ENCODE assay signal across 26 mouse cellular contexts in the genomic region with DNA sequence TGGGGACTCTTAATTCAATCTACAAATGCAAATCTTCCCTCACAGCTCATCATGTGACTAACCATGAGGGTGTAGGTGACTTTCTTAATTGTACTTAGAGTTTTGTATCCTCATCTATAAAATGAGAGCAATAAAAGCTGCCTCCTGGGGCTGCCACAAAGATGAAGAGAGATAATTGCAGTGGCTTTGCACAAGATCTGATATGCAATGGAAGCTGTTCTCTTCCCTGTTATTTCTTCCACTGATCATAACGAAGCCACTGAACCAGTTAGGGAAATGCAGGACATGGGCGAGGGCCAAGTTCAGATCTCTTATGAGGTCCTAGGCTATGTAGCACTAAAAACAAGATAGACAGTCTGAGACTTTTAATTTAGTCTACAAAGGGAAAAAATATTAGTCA.
DNase-seq lines count a peak whose midpoint lies in the region; ATAC-seq and TF ChIP-seq lines count a peak whose summit lies in the region.
"Had no signal": no experiment of that assay in that cellular context is flagged by ENCODE, and none has a peak within 500 bp of the region (broad histone marks: within the 10 kb centered on the region; RNA-seq: fewer than 3 reads in every experiment).

No protein-coding gene starts in this region.

- no peaks in the 10 kb centered on the region; the same call in 1 of the 2 replicates for H3K4me1 ChIP-seq in intestine, embryonic 16.5 days (ENCODE audit: control insufficient read depth, insufficient read depth, low read length)
- no peaks in the 10 kb centered on the region for H3K4me1 ChIP-seq in intestine, postnatal 0 days (replicated peaks; ENCODE audit: control insufficient read depth, insufficient read depth, low read length)
- peaks cover 10% of the 10 kb centered on the region for H3K4me1 ChIP-seq in neural tube, embryonic 15.5 days
- H3K4me1 ChIP-seq: heart, embryonic 12.5 days had no signal

- no peaks in the 10 kb centered on the region for H3K27me3 ChIP-seq in intestine, embryonic 16.5 days (replicated peaks; ENCODE audit: control insufficient read depth, insufficient read depth, low read length)
- H3K27me3 ChIP-seq in intestine, postnatal 0 days (replicated peaks; ENCODE audit: control insufficient read depth, insufficient read depth, low read length): no peaks in the 10 kb centered on the region
- H3K27me3 ChIP-seq in neural tube, embryonic 15.5 days (replicated peaks): no peaks in the 10 kb centered on the region
- H3K27me3 ChIP-seq: CH12.LX; heart, embryonic 12.5 days; heart, embryonic 15.5 days; Patski had no signal

- 69% methylated on average over 2 of the region's 2 CpGs for whole genome bisulfite sequencing in intestine, embryonic 16.5 days
- WGBS in intestine, postnatal 0 days: 51% methylated on average over 2 of the region's 2 CpGs
- 42% methylated on average over 2 of the region's 2 CpGs for WGBS in neural tube, embryonic 15.5 days

- peak; percentile 14 for DNase-seq in urinary bladder, postnatal 14 days (ENCODE audit: low spot score)
- no peak for DNase-seq in urinary bladder, postnatal 36 days (ENCODE audit: low spot score in 2 of 2)
- DNase-seq in layer of hippocampus, adult 2 months (ENCODE audit: low spot score in 2 of 2): no peak
- DNase-seq: adrenal gland, postnatal 10 days; adrenal gland, postnatal 36 days; B cell, adult 2 months; cerebellum, adult 18-20 months; cerebellum, adult 9-10 months; cerebellum, postnatal 14 days; forebrain, postnatal 0 days; gastrocnemius, adult 2 months; gastrocnemius, postnatal 14 days; heart, adult 18-20 months; heart, postnatal 10 days; heart, postnatal 36 days had no signal

- 0 out of 2 replicates have a peak, but pooled peaks have one; percentile 18 for ATAC-seq in intestine, embryonic 16.5 days
- ATAC-seq in intestine, postnatal 0 days: no peak
- ATAC-seq in neural tube, embryonic 15.5 days (ENCODE audit: low FRiP score): peak; percentile 63; the same call in 1 of the 2 replicates
- ATAC-seq: forebrain, embryonic 14.5 days; forebrain, postnatal 0 days; Patski had no signal

- no peak overlapping the region for H3K4me2 ChIP-seq in intestine, embryonic 16.5 days (ENCODE audit: low read depth, low read length)
- H3K4me2 ChIP-seq in intestine, postnatal 0 days (replicated peaks; ENCODE audit: low read depth): no peak overlapping the region
- no peak overlapping the region for H3K4me2 ChIP-seq in neural tube, embryonic 15.5 days
- H3K4me2 ChIP-seq: heart, embryonic 12.5 days; heart, embryonic 15.5 days; hindbrain, embryonic 14.5 days had no signal

- TF ChIP-seq CTCF in intestine, postnatal 0 days (IDR thresholded peaks at IDR 0.05; ENCODE audit: low read depth): no peak
- TF ChIP-seq CTCF in layer of hippocampus, adult 2 months (conservative IDR thresholded peaks at IDR 0.05): no peak

- H3K36me3 ChIP-seq in intestine, embryonic 16.5 days (ENCODE audit: control insufficient read depth, insufficient read depth, low read length): no peaks in the 10 kb centered on the region
- H3K36me3 ChIP-seq in intestine, postnatal 0 days (ENCODE audit: control insufficient read depth, insufficient read depth): peaks cover 6% of the 10 kb centered on the region; the same call in 1 of the 2 replicates
- H3K36me3 ChIP-seq in neural tube, embryonic 15.5 days: 0 out of 2 replicates have a peak, but pooled peaks cover 7% of the 10 kb centered on the region
- H3K36me3 ChIP-seq: G1E; heart, embryonic 15.5 days; hindbrain, embryonic 10.5 days had no signal

- H3K4me3 ChIP-seq in intestine, embryonic 16.5 days (ENCODE audit: low read length): no peak overlapping the region
- H3K4me3 ChIP-seq in intestine, postnatal 0 days (ENCODE audit: low read depth, low read length): no peak overlapping the region
- no peak overlapping the region for H3K4me3 ChIP-seq in neural tube, embryonic 15.5 days (replicated peaks)
- no peak overlapping the region for H3K4me3 ChIP-seq in layer of hippocampus, adult 2 months
- H3K4me3 ChIP-seq: gastrocnemius, adult 2 months; heart, embryonic 12.5 days; heart, embryonic 15.5 days; hindbrain, embryonic 10.5 days had no signal

- H3K9ac ChIP-seq in intestine, embryonic 16.5 days (ENCODE audit: low read depth, low read length): no peak overlapping the region
- no peak overlapping the region for H3K9ac ChIP-seq in intestine, postnatal 0 days (ENCODE audit: low read depth, low read length)
- no peak overlapping the region for H3K9ac ChIP-seq in neural tube, embryonic 15.5 days (replicated peaks)
- H3K9ac ChIP-seq: forebrain, postnatal 0 days; heart, embryonic 12.5 days; heart, embryonic 15.5 days; hindbrain, embryonic 14.5 days had no signal

- no peaks in the 10 kb centered on the region for H3K9me3 ChIP-seq in intestine, embryonic 16.5 days (ENCODE audit: control insufficient read depth, low read length)
- H3K9me3 ChIP-seq in intestine, postnatal 0 days (ENCODE audit: control insufficient read depth): no peaks in the 10 kb centered on the region
- H3K9me3 ChIP-seq in neural tube, embryonic 15.5 days (replicated peaks): no peaks in the 10 kb centered on the region
- H3K9me3 ChIP-seq: G1E; heart, embryonic 12.5 days; heart, embryonic 15.5 days; hindbrain, embryonic 10.5 days had no signal

- H3K27ac ChIP-seq in intestine, embryonic 16.5 days (ENCODE audit: low read length): no peak overlapping the region
- H3K27ac ChIP-seq in intestine, postnatal 0 days (ENCODE audit: low read depth, low read length): no peak overlapping the region
- peak overlapping the region; percentile 7; the same call in 1 of the 2 replicates for H3K27ac ChIP-seq in neural tube, embryonic 15.5 days (replicated peaks)
- H3K27ac ChIP-seq in layer of hippocampus, adult 2 months: no peak overlapping the region
- H3K27ac ChIP-seq: gastrocnemius, adult 2 months; heart, embryonic 15.5 days; hindbrain, embryonic 10.5 days; hindbrain, embryonic 14.5 days had no signal
